Mouse (Mus musculus): ENCODE measurements around the gene Mgat4e.

Gene Mgat4e
- long read RNA-seq, experiment 1, result 0 reads
- long read RNA-seq, experiment 2, result 0 reads

DNA sequence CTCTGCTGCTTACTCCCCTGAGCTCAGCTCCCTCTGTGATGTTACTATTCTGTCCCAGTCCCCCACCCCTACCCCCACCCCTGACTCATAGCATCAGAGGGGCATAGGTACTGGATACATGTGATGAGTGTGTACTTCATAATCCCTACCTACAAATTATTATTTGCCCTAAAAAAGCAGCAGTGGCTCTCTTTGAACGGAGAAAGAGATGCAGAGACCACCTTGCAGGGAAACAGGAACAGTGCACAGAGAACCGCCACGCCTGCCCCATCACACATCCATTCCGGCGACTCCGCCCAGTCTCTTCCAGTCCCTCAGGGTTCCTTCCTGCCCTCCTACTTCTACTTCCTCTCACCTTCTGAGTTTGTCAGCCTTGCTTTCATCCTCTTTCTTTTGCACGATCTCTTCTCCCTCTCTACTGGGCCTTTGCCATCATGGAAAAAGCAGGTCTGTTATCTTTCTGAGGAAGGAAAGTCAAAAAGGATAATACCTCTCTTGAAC, at the start of gene Mgat4e:
Gene Mgat4e (minus strand): TSS at position 51 of the 501 bp plus-strand sequence.
- intact Hi-C loops (cut with DNase I), result no loop called here

GRCm38 (mm10) chr1:134597339-134598054, 48.0 kb upstream of the Mgat4e start:
- intact Hi-C loops (cut with DNase I), result no loop called here

DNA sequence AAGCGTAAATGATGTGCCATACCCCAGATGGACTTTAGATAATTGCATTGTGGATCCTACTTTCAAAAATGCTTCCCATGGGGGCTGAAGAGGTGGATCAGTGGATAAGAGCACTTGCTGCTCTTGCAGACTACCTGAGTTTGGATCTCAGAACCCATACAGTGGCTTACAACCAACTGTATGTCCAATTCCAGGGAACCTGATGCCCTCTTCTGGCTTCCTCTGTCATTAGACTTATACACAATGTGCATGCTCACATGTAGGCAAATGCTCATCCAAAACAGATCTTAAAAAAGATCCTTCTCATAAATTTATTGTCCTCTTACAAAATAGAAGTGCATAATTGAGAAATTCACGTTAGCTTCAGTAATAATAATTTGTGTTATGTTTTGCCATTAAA, 42.3 kb upstream of the Mgat4e start:
- intact Hi-C loops (cut with DNase I), result loop anchor here (5.0 kb wide), 1 partner anchor 69 kb away; no protein-coding TSS in a partner anchor

- intact Hi-C loops (cut with DNase I), result loop anchor here (5.0 kb wide), 1 partner anchor 67 kb away; no protein-coding TSS in a partner anchor
Measured at GRCm38 (mm10) chr1:134589676-134590075, 40.2 kb upstream of the Mgat4e start.

GRCm38 (mm10) chr1:134583560-134583959, 34.1 kb upstream of the Mgat4e start:
- intact Hi-C loops (cut with DNase I), result no loop called here

DNA sequence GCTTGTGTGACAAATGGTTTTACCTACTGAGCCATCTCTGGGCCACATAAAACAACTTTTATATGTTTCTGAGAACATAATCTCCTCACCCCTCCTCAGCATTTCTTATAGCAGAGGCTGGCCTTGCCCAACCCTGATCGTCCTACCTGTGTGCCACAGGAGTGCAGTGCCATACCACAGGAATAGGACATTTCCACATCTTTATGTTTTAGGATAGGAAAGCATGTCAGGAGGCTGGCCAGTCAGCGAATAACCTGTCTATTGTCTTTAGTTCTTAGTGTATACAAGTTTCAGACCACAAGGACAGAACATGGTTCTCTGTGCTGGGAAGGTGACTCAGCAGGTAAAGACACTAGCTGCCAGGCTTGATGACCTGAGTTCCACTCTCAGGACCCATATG, 31.3 kb upstream of the Mgat4e start:
- intact Hi-C loops (cut with DNase I), result no loop called here

- intact Hi-C loops (cut with DNase I), result no loop called here
Measured at GRCm38 (mm10) chr1:134577384-134578120, 28.1 kb upstream of the Mgat4e start.

DNA sequence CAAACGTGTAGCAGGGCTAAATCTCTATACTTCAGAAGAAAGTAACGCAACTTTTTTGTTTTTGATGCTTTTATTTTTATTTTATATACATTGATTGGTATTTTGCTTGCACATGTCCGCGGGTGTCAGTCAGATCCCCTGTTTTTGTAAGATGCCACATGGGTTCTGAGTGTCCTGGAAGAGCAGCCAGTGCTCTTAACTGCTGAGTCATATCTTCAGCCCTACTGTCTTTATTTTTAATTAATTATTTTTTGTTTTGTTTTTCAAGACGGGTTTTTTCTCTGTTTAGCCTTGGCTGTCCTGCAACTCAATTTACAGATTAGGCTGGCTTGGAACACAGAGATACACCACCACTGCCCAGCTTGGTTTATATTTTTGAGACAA, 24.4 kb upstream of the Mgat4e start:
- intact Hi-C loops (cut with DNase I), result no loop called here

GRCm38 (mm10) chr1:134573300-134573931, 23.9 kb upstream of the Mgat4e start:
- intact Hi-C loops (cut with DNase I), result no loop called here

- intact Hi-C loops (cut with DNase I), result no loop called here
Measured at GRCm38 (mm10) chr1:134570631-134571030, 21.1 kb upstream of the Mgat4e start.

- intact Hi-C loops (cut with DNase I), result no loop called here
Measured at GRCm38 (mm10) chr1:134570171-134570570, 20.7 kb upstream of the Mgat4e start.

DNA sequence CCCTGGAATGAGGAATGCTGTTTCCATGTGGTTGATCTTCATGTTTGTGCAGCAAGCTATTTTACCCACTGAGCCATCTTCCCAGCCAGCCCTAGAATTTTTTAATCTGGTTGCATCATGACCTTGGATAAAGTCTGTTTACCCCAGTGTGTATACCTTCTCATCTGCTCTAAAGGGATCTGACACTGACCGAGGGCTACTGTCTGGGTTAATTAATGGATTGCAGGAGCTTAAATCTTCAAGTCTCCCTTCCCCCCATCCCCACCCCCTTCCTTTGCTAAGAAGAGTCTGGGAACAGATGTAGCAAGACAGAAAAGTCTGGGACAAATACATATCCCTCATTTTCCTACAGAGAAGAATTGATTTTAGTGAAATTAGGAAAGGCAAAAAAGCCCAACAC, 18.0 kb upstream of the Mgat4e start:
- intact Hi-C loops (cut with DNase I), result no loop called here

DNA sequence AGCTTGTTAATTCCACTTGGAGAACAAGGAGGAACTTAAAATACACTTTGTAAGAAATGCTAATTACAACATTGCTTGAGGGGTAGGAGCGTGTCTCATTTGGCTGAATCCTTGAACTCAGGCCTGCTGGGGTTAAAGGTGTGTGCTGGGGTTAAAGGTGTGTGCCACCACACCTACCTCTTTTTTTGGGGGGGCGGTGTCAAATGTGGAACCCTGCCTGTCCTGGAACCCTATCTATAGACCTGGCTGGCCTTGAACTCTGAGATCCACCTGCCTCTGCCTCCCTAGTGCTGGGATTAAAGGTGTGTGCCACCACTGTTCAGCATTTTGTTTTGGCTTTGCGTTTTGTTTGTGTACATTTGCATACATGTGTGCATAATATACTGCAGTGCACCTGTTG, 14.2 kb upstream of the Mgat4e start:
- intact Hi-C loops (cut with DNase I), result no loop called here

DNA sequence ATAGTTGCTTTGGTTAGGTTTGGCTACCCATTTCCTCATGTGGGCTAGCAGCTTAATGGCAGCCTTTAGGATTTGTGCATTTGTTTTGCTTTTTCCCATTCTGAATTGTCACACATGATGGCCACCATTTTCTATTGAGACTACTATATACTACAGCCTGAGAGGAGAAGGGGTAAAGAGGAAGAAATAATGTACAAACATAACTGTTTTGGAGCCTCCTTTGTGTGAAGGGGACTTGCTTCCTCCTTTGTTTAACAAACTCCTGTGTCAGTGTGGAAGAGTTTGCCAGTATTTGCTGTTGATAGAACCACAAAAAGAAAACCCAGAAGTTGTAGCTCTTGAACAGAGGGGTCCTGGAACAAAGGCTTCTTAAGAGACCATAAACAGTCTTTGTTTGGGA, 13.0 kb upstream of the Mgat4e start:
- intact Hi-C loops (cut with DNase I), result no loop called here

- intact Hi-C loops (cut with DNase I), result no loop called here
Measured at GRCm38 (mm10) chr1:134561770-134562143, 12.3 kb upstream of the Mgat4e start.

DNA sequence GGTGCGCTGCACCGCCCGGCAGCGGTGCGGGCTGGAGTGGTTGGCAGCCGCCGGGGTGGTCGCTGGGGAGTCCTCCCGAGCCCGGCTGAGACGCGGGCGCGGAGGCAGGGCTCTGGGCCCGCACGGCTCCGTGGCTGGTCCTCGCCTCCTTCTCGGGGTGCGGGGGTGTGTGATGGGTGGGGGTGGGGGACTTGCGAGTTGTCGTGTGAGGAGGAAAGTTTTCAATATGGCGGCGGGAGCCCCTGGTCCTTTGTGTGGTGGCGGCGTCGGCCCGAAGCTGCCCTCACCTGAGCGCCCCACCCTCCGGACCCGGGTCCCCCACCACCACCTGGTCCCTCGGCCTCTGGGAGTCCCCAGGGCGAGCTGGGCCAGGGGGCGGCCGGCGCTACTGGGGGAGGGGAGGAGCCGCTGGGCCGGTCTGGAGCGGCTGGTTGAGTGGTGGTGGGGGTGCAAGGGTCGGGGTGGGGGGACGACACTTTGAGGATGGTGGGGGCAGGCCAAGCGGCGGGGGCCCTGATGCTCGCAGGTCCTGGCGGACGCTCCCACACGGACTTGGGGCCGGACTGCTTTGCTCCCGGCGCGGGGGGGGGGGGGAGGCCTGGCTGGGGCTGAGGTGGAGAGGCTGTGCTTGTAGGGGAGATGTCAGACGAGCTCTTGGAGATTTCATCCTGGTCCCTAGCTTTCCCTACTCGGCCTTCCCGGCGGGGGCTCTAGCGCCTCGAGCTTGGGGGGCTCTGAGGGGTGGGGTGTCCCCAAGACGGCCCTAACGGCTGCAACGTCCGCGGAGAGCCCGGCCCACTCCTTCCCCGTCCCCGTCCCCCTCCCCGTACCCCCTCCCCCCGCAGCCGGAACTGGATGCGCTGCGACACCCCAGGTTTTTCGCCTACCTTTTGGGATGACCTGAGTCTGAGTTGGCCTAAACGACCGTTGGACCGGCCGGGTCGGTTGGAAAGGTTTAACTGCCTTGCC, 11.6 kb upstream of the Mgat4e start:
- intact Hi-C loops (cut with DNase I), result no loop called here

- intact Hi-C loops (cut with DNase I), result no loop called here
Measured at GRCm38 (mm10) chr1:134560396-134560795, 10.9 kb upstream of the Mgat4e start.

- intact Hi-C loops (cut with DNase I), result no loop called here
Measured at GRCm38 (mm10) chr1:134559976-134560375, 10.5 kb upstream of the Mgat4e start, which contains the start of gene Kdm5b. Gene Kdm5b, plus strand, starts transcription at chr1:134560171.

DNA sequence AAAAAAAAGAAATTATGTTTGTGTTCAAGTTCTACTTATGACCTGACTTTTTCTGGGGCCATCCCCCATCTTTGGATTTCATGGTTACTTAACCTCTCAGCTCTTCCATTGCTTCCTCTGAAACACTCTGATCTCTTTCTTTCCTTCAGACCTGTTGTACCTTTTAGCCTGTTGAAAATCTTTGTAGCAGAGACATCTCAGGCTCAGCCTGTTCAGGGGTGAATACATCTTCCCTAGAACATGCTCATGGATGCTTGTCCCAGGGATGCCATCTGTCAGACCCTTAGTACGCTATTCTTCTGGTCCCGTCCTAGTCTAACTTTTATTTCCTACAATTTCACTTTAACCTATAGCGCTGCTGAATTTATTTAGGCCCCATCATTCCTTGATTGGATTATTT, 9.7 kb upstream of the Mgat4e start:
- intact Hi-C loops (cut with DNase I), result no loop called here

DNA sequence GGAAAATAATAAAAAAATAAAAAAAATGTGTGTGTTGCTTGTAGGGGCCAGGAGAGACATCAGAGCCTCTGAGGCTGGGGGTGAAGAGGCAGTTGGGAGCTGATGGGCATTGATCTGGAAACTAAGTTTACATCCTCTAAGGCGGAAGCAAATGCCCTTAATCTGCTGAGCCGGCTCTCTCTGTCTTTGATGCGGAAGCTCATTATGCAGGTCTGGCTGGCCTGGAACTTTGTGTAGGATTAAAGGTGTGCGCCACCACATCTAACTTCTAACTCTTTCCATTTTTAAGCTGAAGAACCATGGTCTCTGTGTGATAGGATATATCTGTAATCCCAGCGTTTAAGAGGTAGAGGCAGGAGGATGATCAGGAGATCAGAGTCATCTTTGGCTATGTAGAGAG, 9.0 kb upstream of the Mgat4e start:
- intact Hi-C loops (cut with DNase I), result no loop called here

Data from adrenal gland (tissue).